Mouse (Mus musculus): ENCODE data around the gene Thbs1. TPM values are rescaled to one million over a fixed set of nuclear protein-coding genes. Genes with fewer than 3 reads are reported as not detected.
A peak's percentile ranks its signal among the peaks of the same experiment; 100 is the strongest.

Thbs1 gene
- polyA plus RNA-seq, 1 experiment from 2014 or later: 37.8 TPM

- no peaks in the 10 kb centered on the region for H3K36me3 ChIP-seq
- no peaks in the 10 kb centered on the region for H3K9me3 ChIP-seq
- H3K27ac ChIP-seq: no peak overlapping the region
- DNase-seq (ENCODE audit: low spot score): no peak
- no peaks in the 10 kb centered on the region for H3K27me3 ChIP-seq (ENCODE audit: insufficient read depth, poor library complexity, severe bottlenecking)
- 75% methylated on average over 10 of the region's 10 CpGs for WGBS
- no peaks in the 10 kb centered on the region for H3K4me1 ChIP-seq
- H3K4me3 ChIP-seq: no peak overlapping the region
Observed at GRCm38 (mm10) chr2:118087044-118087726, 24.5 kb upstream of the Thbs1 start.

- DNase-seq (ENCODE audit: low spot score): no peak
- 86% methylated on average over 5 of the region's 5 CpGs for WGBS
Observed at GRCm38 (mm10) chr2:118091226-118091625, 20.4 kb upstream of the Thbs1 start.

GRCm38 (mm10) chr2:118099104-118099503 lies 12.6 kb upstream of the Thbs1 start:
- Histone ChIP-seq H3K36me3 (no peaks in the 10 kb centered on the region), H3K27me3 (ENCODE audit: insufficient read depth, poor library complexity, severe bottlenecking) (no peaks in the 10 kb centered on the region), H3K4me3 (no peak overlapping the region), H3K4me1 (no peaks in the 10 kb centered on the region), H3K9me3 (no peaks in the 10 kb centered on the region), H3K27ac (no peak overlapping the region)
- no peak for DNase-seq (ENCODE audit: low spot score)
- WGBS: 84% methylated on average over 4 of the region's 4 CpGs

More at GRCm38 (mm10) chr2:118091226-118091625, 20.4 kb upstream of the Thbs1 start:
- H3K27me3 ChIP-seq (ENCODE audit: insufficient read depth, poor library complexity, severe bottlenecking): no peaks in the 10 kb centered on the region
- H3K4me3 ChIP-seq: no peak overlapping the region
- no peak overlapping the region for H3K27ac ChIP-seq
- no peaks in the 10 kb centered on the region for H3K9me3 ChIP-seq
- H3K4me1 ChIP-seq: no peaks in the 10 kb centered on the region
- H3K36me3 ChIP-seq: no peaks in the 10 kb centered on the region

- Histone ChIP-seq H3K4me3 (no peak overlapping the region), H3K9me3 (no peaks in the 10 kb centered on the region), H3K36me3 (no peaks in the 10 kb centered on the region), H3K27me3 (ENCODE audit: insufficient read depth, poor library complexity, severe bottlenecking) (no peaks in the 10 kb centered on the region), H3K27ac (no peak overlapping the region), H3K4me1 (no peaks in the 10 kb centered on the region)
- 70% methylated on average over 4 of the region's 4 CpGs for WGBS
- no peak for DNase-seq (ENCODE audit: low spot score)
Observed at GRCm38 (mm10) chr2:118102169-118102568, 9.5 kb upstream of the Thbs1 start.

- Histone ChIP-seq H3K27ac (peak overlapping the region; percentile 76), H3K4me1 (peaks cover 25% of the 10 kb centered on the region), H3K9me3 (no peaks in the 10 kb centered on the region), H3K27me3 (ENCODE audit: insufficient read depth, poor library complexity, severe bottlenecking) (no peaks in the 10 kb centered on the region), H3K4me3 (peak overlapping the region; percentile 70), H3K36me3 (peaks cover 7% of the 10 kb centered on the region; the same call in 1 of the 2 replicates)
- WGBS: 28% methylated on average over 17 of the region's 17 CpGs
- DNase-seq (ENCODE audit: low spot score): no peak
Observed at GRCm38 (mm10) chr2:118110225-118110915, 1.3 kb upstream of the Thbs1 start.

- Histone ChIP-seq H3K4me1 (peaks cover 25% of the 10 kb centered on the region), H3K27me3 (ENCODE audit: insufficient read depth, poor library complexity, severe bottlenecking) (no peaks in the 10 kb centered on the region), H3K36me3 (peaks cover 13% of the 10 kb centered on the region; the same call in 1 of the 2 replicates), H3K27ac (peak overlapping the region; percentile 83), H3K4me3 (peak overlapping the region; percentile 70), H3K9me3 (no peaks in the 10 kb centered on the region)
- DNase-seq (ENCODE audit: low spot score): peak; percentile 92
- WGBS: under 1% methylated on average over 16 of the region's 16 CpGs
Observed at GRCm38 (mm10) chr2:118111116-118111487, 574 bp upstream of the Thbs1 start.

GRCm38 (mm10) chr2:118112438-118112837 lies 762 bp downstream of the Thbs1 start:
- 12% methylated on average over 5 of the region's 5 CpGs for WGBS
- Histone ChIP-seq H3K9me3 (no peaks in the 10 kb centered on the region), H3K27me3 (ENCODE audit: insufficient read depth, poor library complexity, severe bottlenecking) (no peaks in the 10 kb centered on the region), H3K36me3 (peaks cover 24% of the 10 kb centered on the region; the same call in 1 of the 2 replicates), H3K4me1 (peaks cover 25% of the 10 kb centered on the region), H3K27ac (peak overlapping the region; percentile 83), H3K4me3 (peak overlapping the region; percentile 70)
- DNase-seq (ENCODE audit: low spot score): no peak

GRCm38 (mm10) chr2:118112846-118113479 lies 1.3 kb downstream of the Thbs1 start:
- Histone ChIP-seq H3K27ac (peak overlapping the region; percentile 83), H3K36me3 (peaks cover 26% of the 10 kb centered on the region; the same call in 1 of the 2 replicates), H3K27me3 (ENCODE audit: insufficient read depth, poor library complexity, severe bottlenecking) (no peaks in the 10 kb centered on the region), H3K9me3 (no peaks in the 10 kb centered on the region), H3K4me1 (peaks cover 25% of the 10 kb centered on the region), H3K4me3 (peak overlapping the region; percentile 70)
- 47% methylated on average over 21 of the region's 21 CpGs for WGBS
- no peak for DNase-seq (ENCODE audit: low spot score)

GRCm38 (mm10) chr2:118113808-118114524 lies 2.3 kb downstream of the Thbs1 start:
- Histone ChIP-seq H3K36me3 (peaks cover 35% of the 10 kb centered on the region), H3K27ac (no peak overlapping the region), H3K9me3 (no peaks in the 10 kb centered on the region), H3K27me3 (ENCODE audit: insufficient read depth, poor library complexity, severe bottlenecking) (no peaks in the 10 kb centered on the region), H3K4me1 (peaks cover 25% of the 10 kb centered on the region), H3K4me3 (0 out of 2 replicates have a peak overlapping the region, but pooled peaks have one; percentile 12)
- 48% methylated on average over 8 of the region's 8 CpGs for WGBS
- DNase-seq (ENCODE audit: low spot score): no peak

- 74% methylated on average over 10 of the region's 10 CpGs for WGBS
- Histone ChIP-seq H3K4me1 (peaks cover 25% of the 10 kb centered on the region), H3K27ac (no peak overlapping the region; the same call in 1 of the 2 replicates), H3K36me3 (peaks cover 42% of the 10 kb centered on the region), H3K4me3 (no peak overlapping the region), H3K9me3 (no peaks in the 10 kb centered on the region), H3K27me3 (ENCODE audit: insufficient read depth, poor library complexity, severe bottlenecking) (no peaks in the 10 kb centered on the region)
- no peak for DNase-seq (ENCODE audit: low spot score)
Observed at GRCm38 (mm10) chr2:118114671-118115070, 3.0 kb downstream of the Thbs1 start.

GRCm38 (mm10) chr2:118115647-118116046 lies 4.0 kb downstream of the Thbs1 start:
- 76% methylated on average over 7 of the region's 7 CpGs for WGBS
- Histone ChIP-seq H3K36me3 (peaks cover 52% of the 10 kb centered on the region), H3K9me3 (no peaks in the 10 kb centered on the region), H3K4me3 (no peak overlapping the region), H3K27ac (no peak overlapping the region), H3K27me3 (ENCODE audit: insufficient read depth, poor library complexity, severe bottlenecking) (no peaks in the 10 kb centered on the region), H3K4me1 (peaks cover 18% of the 10 kb centered on the region)
- DNase-seq (ENCODE audit: low spot score): no peak

GRCm38 (mm10) chr2:118116180-118116579 lies 4.5 kb downstream of the Thbs1 start:
- WGBS: 79% methylated on average over 2 of the region's 2 CpGs
- peaks cover 17% of the 10 kb centered on the region for H3K4me1 ChIP-seq

More at GRCm38 (mm10) chr2:118116180-118116579, 4.5 kb downstream of the Thbs1 start:
- no peak overlapping the region for H3K4me3 ChIP-seq
- no peaks in the 10 kb centered on the region for H3K27me3 ChIP-seq (ENCODE audit: insufficient read depth, poor library complexity, severe bottlenecking)
- no peak for DNase-seq (ENCODE audit: low spot score)
- no peaks in the 10 kb centered on the region for H3K9me3 ChIP-seq
- H3K36me3 ChIP-seq: peaks cover 57% of the 10 kb centered on the region
- no peak overlapping the region for H3K27ac ChIP-seq
